Mouse (Mus musculus) R1 (cell line): ENCODE measurements around the gene Pkd1l2.

ENCODE experiments used
- DNase-seq: peaks from one replicate; pipeline ENCODE4 v3.0.0-alpha.2; 2018; ENCODE audit warnings: low read depth, low spot score

The Pkd1l2 gene

DNA sequence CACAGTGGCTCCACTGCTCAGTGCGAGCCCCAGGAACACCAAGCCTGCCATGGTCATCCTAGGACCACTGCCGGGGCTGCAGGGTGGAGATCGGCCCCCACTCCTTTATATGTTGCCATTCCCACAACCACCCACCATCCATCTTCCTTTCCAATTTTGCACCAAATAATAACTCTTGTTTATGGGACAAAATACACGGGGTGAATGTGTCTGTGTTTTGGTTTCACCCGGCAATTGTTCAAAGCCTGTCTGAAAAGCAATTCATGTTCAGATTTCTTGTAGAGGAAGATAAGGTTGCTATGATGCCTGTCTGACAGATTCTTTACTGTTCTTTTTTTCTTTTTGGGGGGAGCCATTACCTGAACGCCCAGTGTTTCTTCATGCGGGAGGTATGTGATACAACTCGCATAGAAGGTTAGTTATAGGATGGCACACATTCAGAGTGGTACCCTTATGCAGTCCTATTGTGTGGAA, at the start of gene Pkd1l2:
Gene Pkd1l2, minus strand, starts transcription at position 51 of the 474 bp plus-strand sequence.
- DNase-seq: no peak

- DNase-seq: peak; percentile 25
Measured at GRCm38 (mm10) chr8:117127063-117127462, 44.8 kb upstream of the Pkd1l2 start.

DNA sequence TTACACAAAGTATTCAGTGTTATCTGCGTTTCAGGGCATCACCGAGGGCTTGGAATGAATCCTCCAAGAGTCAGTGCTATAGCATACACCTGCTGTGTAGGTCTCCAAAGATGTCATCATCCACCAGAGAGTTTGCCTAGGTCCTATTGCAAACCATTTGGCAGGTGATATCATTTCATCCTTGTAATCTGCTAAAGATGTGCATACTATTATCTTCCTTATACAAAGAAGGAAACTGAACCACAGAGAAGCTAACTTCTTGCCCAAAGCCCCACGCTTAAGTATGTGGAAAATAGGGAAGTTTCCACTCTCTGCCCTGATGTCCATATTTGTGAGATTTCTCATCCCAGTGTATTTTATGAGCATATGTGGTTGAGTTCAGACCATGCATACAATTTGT, 44.2 kb upstream of the Pkd1l2 start:
- DNase-seq: no peak

- no peak for DNase-seq
Measured at GRCm38 (mm10) chr8:117125854-117126253, 43.6 kb upstream of the Pkd1l2 start.

DNA sequence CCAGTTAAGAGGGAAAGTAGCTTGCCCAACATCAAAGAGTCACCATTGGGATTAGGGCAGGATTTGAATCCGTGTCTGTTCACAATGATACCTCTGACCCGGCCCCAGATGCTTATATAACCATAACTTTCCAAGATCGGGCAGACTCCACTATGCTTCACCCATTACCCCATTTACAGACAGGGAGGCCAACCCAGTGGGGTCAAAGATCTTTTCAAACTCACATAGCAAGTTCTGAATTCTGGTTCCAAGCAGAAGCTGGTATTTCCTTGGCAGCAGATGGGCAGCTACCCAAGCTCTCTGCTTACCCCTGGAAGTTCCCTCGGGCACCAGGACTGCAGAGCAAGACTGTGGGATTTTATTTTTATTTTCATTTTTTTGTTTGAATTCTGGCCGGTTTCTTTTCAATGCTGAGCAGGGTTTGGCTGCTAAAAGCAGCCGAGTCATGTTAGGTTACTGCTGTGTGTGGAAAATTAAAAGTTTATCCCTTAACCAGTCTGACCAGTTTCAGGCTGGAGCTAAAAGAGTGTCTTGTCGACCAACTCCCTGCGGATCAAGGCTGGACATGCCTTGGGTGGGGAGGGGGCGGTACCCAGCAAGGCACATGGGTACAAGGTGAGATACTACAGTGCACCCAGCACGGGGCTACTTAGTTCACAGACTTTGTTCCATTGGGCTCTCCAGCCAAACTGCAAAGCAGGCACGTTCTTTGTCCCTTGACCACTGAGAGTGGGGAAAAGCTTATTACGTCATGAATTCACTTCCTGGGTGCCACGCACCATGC, 41.8 kb upstream of the Pkd1l2 start:
- DNase-seq: no peak

- DNase-seq: no peak
Measured at GRCm38 (mm10) chr8:117121277-117121676, 39.0 kb upstream of the Pkd1l2 start.

GRCm38 (mm10) chr8:117118409-117118808, 36.2 kb upstream of the Pkd1l2 start:
- DNase-seq: no peak

- DNase-seq: no peak
Measured at GRCm38 (mm10) chr8:117116534-117116933, 34.3 kb upstream of the Pkd1l2 start.

GRCm38 (mm10) chr8:117115676-117116446, 33.6 kb upstream of the Pkd1l2 start:
- no peak for DNase-seq

DNA sequence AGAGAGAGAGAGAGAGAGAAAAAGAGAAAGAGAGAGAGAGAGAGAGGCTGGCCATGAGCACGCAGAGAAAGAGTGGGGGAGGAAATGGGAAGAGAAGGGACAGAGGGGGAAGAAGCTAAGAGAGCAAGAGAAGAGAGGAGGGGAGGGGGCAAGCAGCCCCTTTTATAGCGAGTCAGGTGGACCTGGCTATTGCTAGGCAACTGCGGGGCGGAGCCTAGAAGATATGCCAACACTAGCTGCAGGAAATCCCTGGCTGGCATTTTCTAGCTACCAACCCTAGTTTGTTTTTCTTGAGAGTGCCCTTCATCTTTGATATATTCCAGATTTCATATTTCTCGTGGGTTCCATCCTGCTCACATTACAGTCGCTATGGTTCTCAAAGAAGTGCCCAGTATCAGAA, 32.8 kb upstream of the Pkd1l2 start:
- DNase-seq: no peak

GRCm38 (mm10) chr8:117112261-117112660, 30.0 kb upstream of the Pkd1l2 start:
- DNase-seq: no peak

GRCm38 (mm10) chr8:117111641-117112040, 29.4 kb upstream of the Pkd1l2 start:
- no peak for DNase-seq

DNA sequence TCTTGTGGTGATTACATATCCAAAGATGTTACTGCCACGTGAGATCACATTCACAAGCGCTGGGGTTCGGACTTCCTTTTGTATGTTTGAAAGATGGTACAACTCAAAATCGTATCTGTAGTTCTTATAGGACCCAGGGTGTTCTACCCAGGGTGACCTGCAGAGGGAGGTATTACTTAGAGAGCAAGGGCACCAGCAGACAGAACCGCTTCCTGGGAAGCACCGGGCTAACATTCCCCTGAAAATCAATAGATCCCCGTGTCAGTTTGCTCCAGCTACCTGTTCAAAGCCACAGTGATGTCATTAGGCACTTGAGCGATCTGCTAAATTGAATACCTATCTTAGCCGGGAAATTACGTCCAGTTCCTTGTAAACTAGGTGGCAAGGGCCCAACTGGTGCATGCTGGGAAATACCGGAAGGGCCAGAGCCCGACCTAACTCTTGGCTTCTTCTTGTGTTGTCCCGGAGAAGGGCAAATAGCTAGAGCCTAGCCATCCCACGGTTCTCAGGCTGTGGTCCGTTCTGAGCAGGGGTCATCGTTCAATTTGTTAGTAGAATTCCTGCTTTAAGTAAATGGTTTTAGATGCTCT, 27.6 kb upstream of the Pkd1l2 start:
- peak; percentile 90 for DNase-seq

- DNase-seq: peak; percentile 67
Measured at GRCm38 (mm10) chr8:117109018-117109711, 26.9 kb upstream of the Pkd1l2 start.

GRCm38 (mm10) chr8:117107533-117107932, 25.3 kb upstream of the Pkd1l2 start:
- peak; percentile 85 for DNase-seq

- DNase-seq: peak; percentile 17
Measured at GRCm38 (mm10) chr8:117097564-117098191, 15.4 kb upstream of the Pkd1l2 start.

- DNase-seq: no peak
Measured at GRCm38 (mm10) chr8:117097051-117097563, 14.9 kb upstream of the Pkd1l2 start.

DNA sequence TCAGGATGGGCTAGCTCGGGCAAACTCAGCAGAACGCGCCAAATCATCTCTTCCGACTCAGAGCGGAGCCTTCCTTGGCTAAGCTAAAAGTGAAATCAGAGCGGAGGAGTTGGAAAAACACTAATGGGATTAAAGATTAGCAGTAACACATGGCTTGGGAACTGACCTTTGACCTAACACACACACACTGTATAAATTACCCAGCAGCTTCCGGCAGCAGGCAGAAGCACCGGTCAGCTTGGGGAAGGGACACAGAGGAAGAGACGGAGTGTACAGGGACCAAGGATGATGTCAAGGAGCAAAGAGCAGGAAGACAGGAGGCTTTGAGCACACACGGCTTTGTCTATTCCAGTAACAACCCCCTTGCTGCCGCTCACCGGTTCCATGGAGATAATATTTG, 13.4 kb upstream of the Pkd1l2 start, which contains the start of gene Bco1:
Gene Bco1, plus strand, starts transcription at position 208 of the 400 bp plus-strand sequence.
- DNase-seq: no peak

DNA sequence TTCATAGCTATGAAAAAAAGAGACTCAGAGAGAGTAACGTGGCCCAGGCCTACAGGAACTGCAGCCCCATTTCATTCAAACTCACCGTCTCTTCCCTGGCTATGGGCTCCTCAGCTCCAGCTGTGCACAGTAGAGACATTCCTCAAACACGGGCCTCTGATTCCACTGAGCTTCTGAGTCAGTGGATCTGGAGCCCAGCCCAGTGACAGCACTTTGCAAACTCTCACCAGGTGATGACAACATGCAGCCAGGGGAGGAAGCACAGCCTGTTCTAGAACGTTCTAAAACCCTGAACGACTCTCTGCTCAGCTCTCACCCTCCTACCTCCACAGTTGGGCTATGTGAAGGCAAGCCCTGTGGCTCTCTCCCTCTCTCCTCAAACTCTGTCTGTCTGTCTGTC, 11.8 kb upstream of the Pkd1l2 start:
- no peak for DNase-seq

DNA sequence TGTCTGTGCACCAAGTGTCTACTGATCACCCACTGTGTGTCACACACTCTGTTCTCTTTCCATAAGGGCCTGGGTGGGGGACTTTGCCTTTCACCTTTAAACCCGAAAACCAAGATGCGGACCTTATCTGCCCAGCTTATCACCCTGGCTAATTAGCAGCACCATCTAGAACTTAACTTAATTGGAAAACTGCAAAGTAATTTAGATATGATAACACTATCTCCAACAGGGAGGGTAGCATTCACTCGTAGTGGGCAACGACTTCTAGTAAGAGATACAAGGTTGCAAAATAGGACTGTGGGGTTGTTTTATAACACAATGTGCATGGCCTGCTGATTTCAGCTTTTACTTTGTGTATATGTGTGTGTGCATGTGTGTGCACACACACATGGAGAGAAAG, 7.6 kb upstream of the Pkd1l2 start:
- DNase-seq: no peak

DNA sequence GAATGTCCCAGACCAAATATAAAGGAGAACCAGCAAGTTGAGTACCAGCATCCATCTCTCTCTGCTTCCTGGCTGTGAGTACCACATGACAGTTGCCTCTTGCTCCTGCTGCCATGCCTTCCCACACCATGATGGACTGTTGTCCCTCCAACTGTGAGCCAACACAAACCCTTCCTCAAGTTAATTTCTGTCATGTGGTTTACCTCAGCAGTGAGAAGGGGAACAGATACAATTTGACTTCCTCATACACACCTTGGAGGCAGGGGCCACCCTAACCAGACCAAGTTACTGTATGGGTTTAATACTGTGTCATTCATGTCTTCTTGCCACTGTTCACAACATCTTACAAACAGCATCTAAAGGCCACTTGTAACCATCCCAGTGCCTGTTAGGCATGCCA, 4.8 kb upstream of the Pkd1l2 start:
- DNase-seq: no peak
